Mouse (Mus musculus): ENCODE measurements at regions not wholly inside any gene's neighbourhood (a gene's known extent, or its start where the extent isn't known, plus 50 kb on each side); places are given as distances from the start of the nearest gene placed in this dataset.

- Histone ChIP-seq H3K4me3 (no peak overlapping the region), H3K36me3 (no peaks in the 10 kb centered on the region), H3K9me3 (no peaks in the 10 kb centered on the region), H3K27ac (no peak overlapping the region), H3K9ac (no peak overlapping the region), H3K4me2 (replicated peaks) (no peak overlapping the region), H3K27me3 (0 out of 2 replicates have a peak, but pooled peaks cover 3% of the 10 kb centered on the region), H3K4me1 (peaks cover 16% of the 10 kb centered on the region)
- 54% methylated on average over 6 of the region's 6 CpGs for WGBS
- peak; percentile 54 for ATAC-seq (ENCODE audit: low FRiP score, low read depth)
Measured at GRCm38 (mm10) chr7:73294399-73294798, 80.9 kb upstream of the Rgma start.

- Histone ChIP-seq H3K27me3 (peaks cover 56% of the 10 kb centered on the region), H3K9me3 (no peaks in the 10 kb centered on the region), H3K4me2 (replicated peaks) (no peak overlapping the region), H3K9ac (no peak overlapping the region), H3K27ac (no peak overlapping the region), H3K36me3 (no peaks in the 10 kb centered on the region), H3K4me1 (peaks cover 31% of the 10 kb centered on the region), H3K4me3 (no peak overlapping the region)
- ATAC-seq (ENCODE audit: low FRiP score, low read depth): no peak
- 59% methylated on average over 3 of the region's 3 CpGs for WGBS
Measured at GRCm38 (mm10) chr7:73302501-73302900, 72.8 kb upstream of the Rgma start.

GRCm38 (mm10) chr7:73303818-73304217 is 71.5 kb upstream of the Rgma start:
- no peak for ATAC-seq (ENCODE audit: low FRiP score, low read depth)
- H3K36me3 ChIP-seq: no peaks in the 10 kb centered on the region
- 25% methylated on average over 9 of the region's 9 CpGs for WGBS

GRCm38 (mm10) chr7:73304799-73305198 is 70.5 kb upstream of the Rgma start:
- Histone ChIP-seq H3K4me1 (peaks cover 41% of the 10 kb centered on the region), H3K36me3 (no peaks in the 10 kb centered on the region), H3K9ac (no peak overlapping the region), H3K27me3 (peaks cover 74% of the 10 kb centered on the region), H3K27ac (no peak overlapping the region), H3K4me2 (replicated peaks) (peak overlapping the region; percentile 21; the same call in 1 of the 2 replicates), H3K9me3 (no peaks in the 10 kb centered on the region), H3K4me3 (no peak overlapping the region)
- ATAC-seq (ENCODE audit: low FRiP score, low read depth): no peak
- 16% methylated on average over 9 of the region's 9 CpGs for WGBS

More at GRCm38 (mm10) chr7:73303818-73304217, 71.5 kb upstream of the Rgma start:
- Histone ChIP-seq H3K9me3 (no peaks in the 10 kb centered on the region), H3K9ac (no peak overlapping the region), H3K4me1 (peaks cover 41% of the 10 kb centered on the region), H3K4me3 (no peak overlapping the region), H3K27ac (no peak overlapping the region), H3K27me3 (peaks cover 65% of the 10 kb centered on the region), H3K4me2 (replicated peaks) (no peak overlapping the region)

GRCm38 (mm10) chr7:73305286-73305975 is 69.9 kb upstream of the Rgma start:
- Histone ChIP-seq H3K36me3 (no peaks in the 10 kb centered on the region), H3K27ac (no peak overlapping the region), H3K4me3 (no peak overlapping the region), H3K4me2 (replicated peaks) (no peak overlapping the region), H3K9ac (no peak overlapping the region), H3K9me3 (no peaks in the 10 kb centered on the region), H3K4me1 (peaks cover 41% of the 10 kb centered on the region), H3K27me3 (peaks cover 74% of the 10 kb centered on the region)
- no peak for ATAC-seq (ENCODE audit: low FRiP score, low read depth)
- 25% methylated on average over 14 of the region's 14 CpGs for WGBS

GRCm38 (mm10) chr7:73306296-73306695 is 69.0 kb upstream of the Rgma start:
- no peak overlapping the region for H3K4me2 ChIP-seq (replicated peaks)
- peaks cover 41% of the 10 kb centered on the region for H3K4me1 ChIP-seq
- no peak overlapping the region for H3K27ac ChIP-seq
- H3K27me3 ChIP-seq: peaks cover 69% of the 10 kb centered on the region
- 58% methylated on average over 6 of the region's 6 CpGs for WGBS
- no peak for ATAC-seq (ENCODE audit: low FRiP score, low read depth)
- H3K9ac ChIP-seq: no peak overlapping the region
- H3K4me3 ChIP-seq: no peak overlapping the region
- no peaks in the 10 kb centered on the region for H3K36me3 ChIP-seq
- no peaks in the 10 kb centered on the region for H3K9me3 ChIP-seq

GRCm38 (mm10) chr7:73306728-73307127 is 68.6 kb upstream of the Rgma start:
- no peak for ATAC-seq (ENCODE audit: low FRiP score, low read depth)
- Histone ChIP-seq H3K9ac (no peak overlapping the region), H3K4me1 (peaks cover 41% of the 10 kb centered on the region), H3K36me3 (no peaks in the 10 kb centered on the region), H3K4me2 (replicated peaks) (no peak overlapping the region), H3K9me3 (no peaks in the 10 kb centered on the region), H3K27ac (no peak overlapping the region), H3K4me3 (no peak overlapping the region), H3K27me3 (peaks cover 65% of the 10 kb centered on the region)
- WGBS: 73% methylated on average over 5 of the region's 5 CpGs

- Histone ChIP-seq H3K9me3 (no peaks in the 10 kb centered on the region), H3K27ac (no peak overlapping the region), H3K4me1 (peaks cover 38% of the 10 kb centered on the region), H3K4me2 (replicated peaks) (no peak overlapping the region), H3K27me3 (peaks cover 61% of the 10 kb centered on the region), H3K9ac (no peak overlapping the region), H3K4me3 (no peak overlapping the region), H3K36me3 (no peaks in the 10 kb centered on the region)
- WGBS: 41% methylated on average over 13 of the region's 13 CpGs
- ATAC-seq (ENCODE audit: low FRiP score, low read depth): no peak
Measured at GRCm38 (mm10) chr7:73307586-73308490, 67.5 kb upstream of the Rgma start.

GRCm38 (mm10) chr7:73308981-73309380 is 66.3 kb upstream of the Rgma start:
- no peak for ATAC-seq (ENCODE audit: low FRiP score, low read depth)
- Histone ChIP-seq H3K36me3 (no peaks in the 10 kb centered on the region), H3K27me3 (peaks cover 59% of the 10 kb centered on the region), H3K9ac (no peak overlapping the region), H3K27ac (no peak overlapping the region), H3K4me3 (no peak overlapping the region), H3K4me2 (replicated peaks) (no peak overlapping the region), H3K4me1 (peaks cover 33% of the 10 kb centered on the region), H3K9me3 (no peaks in the 10 kb centered on the region)
- WGBS: 75% methylated on average over 7 of the region's 7 CpGs

GRCm38 (mm10) chr7:73310056-73310455 is 65.3 kb upstream of the Rgma start:
- Histone ChIP-seq H3K4me1 (peaks cover 29% of the 10 kb centered on the region), H3K9ac (no peak overlapping the region), H3K4me3 (no peak overlapping the region), H3K9me3 (no peaks in the 10 kb centered on the region), H3K36me3 (no peaks in the 10 kb centered on the region), H3K27me3 (peaks cover 52% of the 10 kb centered on the region), H3K27ac (no peak overlapping the region), H3K4me2 (replicated peaks) (no peak overlapping the region)
- 89% methylated on average over 10 of the region's 10 CpGs for WGBS
- ATAC-seq (ENCODE audit: low FRiP score, low read depth): no peak

- no peak overlapping the region for H3K27ac ChIP-seq
- peaks cover 28% of the 10 kb centered on the region for H3K4me1 ChIP-seq
- H3K9me3 ChIP-seq: no peaks in the 10 kb centered on the region
- ATAC-seq (ENCODE audit: low FRiP score, low read depth): no peak
- H3K9ac ChIP-seq: no peak overlapping the region
- H3K27me3 ChIP-seq: peaks cover 47% of the 10 kb centered on the region
- H3K4me3 ChIP-seq: no peak overlapping the region
- no peak overlapping the region for H3K4me2 ChIP-seq (replicated peaks)
- H3K36me3 ChIP-seq: no peaks in the 10 kb centered on the region
- 94% methylated on average over 15 of the region's 15 CpGs for WGBS
Measured at GRCm38 (mm10) chr7:73310581-73311136, 64.7 kb upstream of the Rgma start.

- no peak for ATAC-seq (ENCODE audit: low FRiP score, low read depth)
- Histone ChIP-seq H3K4me2 (replicated peaks) (no peak overlapping the region), H3K36me3 (no peaks in the 10 kb centered on the region), H3K27me3 (peaks cover 34% of the 10 kb centered on the region; the same call in 1 of the 2 replicates), H3K9me3 (no peaks in the 10 kb centered on the region), H3K4me3 (no peak overlapping the region), H3K4me1 (peaks cover 20% of the 10 kb centered on the region), H3K9ac (no peak overlapping the region), H3K27ac (no peak overlapping the region)
- WGBS: 53% methylated on average over 3 of the region's 3 CpGs
Measured at GRCm38 (mm10) chr7:73315555-73315954, 59.8 kb upstream of the Rgma start.
